Mouse (Mus musculus): Measurements from ENCODE around the gene B3galt6. TPM values are rescaled to one million over a fixed set of nuclear protein-coding genes. Genes with fewer than 3 reads are reported as not detected.

Gene B3galt6
- polyA plus RNA-seq (2012; rRNA removed), result 5.3 and 6.1 TPM in 2 replicates

GRCm38 (mm10) chr4:155992241-155992905 lies at the start of gene B3galt6, which contains the start of gene Sdf4:
B3galt6 (minus strand) TSS chr4:155992649.
Sdf4 (plus strand) TSS chr4:155992872.
- peak; percentile 82 for DNase-seq (ENCODE audit: low spot score)

GRCm38 (mm10) chr4:156034901-156035300 lies 42.5 kb upstream of the B3galt6 start:
- no peak for DNase-seq (ENCODE audit: low spot score)

GRCm38 (mm10) chr4:156034301-156034700 lies 41.9 kb upstream of the B3galt6 start:
- no peak for DNase-seq (ENCODE audit: low spot score)

- no peak for DNase-seq (ENCODE audit: low spot score)
Observed at GRCm38 (mm10) chr4:156033476-156034119, 41.1 kb upstream of the B3galt6 start.

GRCm38 (mm10) chr4:156032856-156033255 lies 40.4 kb upstream of the B3galt6 start:
- DNase-seq (ENCODE audit: low spot score), result no peak

GRCm38 (mm10) chr4:156031593-156032391 lies 39.3 kb upstream of the B3galt6 start:
- DNase-seq (ENCODE audit: low spot score), result peak; percentile 51

GRCm38 (mm10) chr4:156031255-156031592 lies 38.8 kb upstream of the B3galt6 start:
- no peak for DNase-seq (ENCODE audit: low spot score)

GRCm38 (mm10) chr4:156030651-156031118 lies 38.2 kb upstream of the B3galt6 start:
- DNase-seq (ENCODE audit: low spot score), result no peak

GRCm38 (mm10) chr4:156028580-156028979 lies 36.1 kb upstream of the B3galt6 start:
- DNase-seq (ENCODE audit: low spot score), result no peak

GRCm38 (mm10) chr4:156026013-156026412 lies 33.6 kb upstream of the B3galt6 start, which contains the start of gene Tnfrsf18:
Tnfrsf18 (plus strand) TSS chr4:156026164.
- peak; percentile 37 for DNase-seq (ENCODE audit: low spot score)

- DNase-seq (ENCODE audit: low spot score), result no peak
Observed at GRCm38 (mm10) chr4:156024184-156024583, 31.7 kb upstream of the B3galt6 start.

GRCm38 (mm10) chr4:156023520-156023919 lies 31.1 kb upstream of the B3galt6 start:
- no peak for DNase-seq (ENCODE audit: low spot score)

GRCm38 (mm10) chr4:156021942-156022419 lies 29.5 kb upstream of the B3galt6 start:
- DNase-seq (ENCODE audit: low spot score), result no peak

- no peak for DNase-seq (ENCODE audit: low spot score)
Observed at GRCm38 (mm10) chr4:156021381-156021780, 28.9 kb upstream of the B3galt6 start.

GRCm38 (mm10) chr4:156019771-156020170 lies 27.3 kb upstream of the B3galt6 start:
- no peak for DNase-seq (ENCODE audit: low spot score)

- DNase-seq (ENCODE audit: low spot score), result no peak
Observed at GRCm38 (mm10) chr4:156014436-156014835, 22.0 kb upstream of the B3galt6 start.

- DNase-seq (ENCODE audit: low spot score), result no peak
Observed at GRCm38 (mm10) chr4:156013637-156014036, 21.2 kb upstream of the B3galt6 start, which contains the start of gene Tnfrsf4. Tnfrsf4 (plus strand) TSS chr4:156013843.

GRCm38 (mm10) chr4:156008369-156008768 lies 15.9 kb upstream of the B3galt6 start:
- no peak for DNase-seq (ENCODE audit: low spot score)

- no peak for DNase-seq (ENCODE audit: low spot score)
Observed at GRCm38 (mm10) chr4:156004109-156004508, 11.7 kb upstream of the B3galt6 start.

GRCm38 (mm10) chr4:155993606-155994005 lies 1.2 kb upstream of the B3galt6 start:
- DNase-seq (ENCODE audit: low spot score), result no peak

GRCm38 (mm10) chr4:155992906-155993547 lies 578 bp upstream of the B3galt6 start:
- DNase-seq (ENCODE audit: low spot score), result peak; percentile 98

GRCm38 (mm10) chr4:155991908-155992230 lies 580 bp downstream of the B3galt6 start:
- DNase-seq (ENCODE audit: low spot score), result no peak

All from urinary bladder, adult 2 months (tissue).